Comparison of ENCODE assay signal across 17 mouse cellular contexts in genomic region chr17:49269943-49270342, GRCm38 (mm10).
DNase-seq lines count a peak whose midpoint lies in the region; ATAC-seq and TF ChIP-seq lines count a peak whose summit lies in the region.
"Had no signal": no experiment of that assay in that cellular context is flagged by ENCODE, and none has a peak within 500 bp of the region (broad histone marks: within the 10 kb centered on the region; RNA-seq: fewer than 3 reads in every experiment).

No protein-coding gene starts in this region.

- H3K9me3 ChIP-seq in embryonic facial prominence, embryonic 14.5 days (ENCODE audit: control insufficient read depth, low read length), result no peaks in the 10 kb centered on the region
- H3K9me3 ChIP-seq in embryonic facial prominence, embryonic 10.5 days, result no peaks in the 10 kb centered on the region
- no peaks in the 10 kb centered on the region for H3K9me3 ChIP-seq in hindbrain, postnatal 0 days (ENCODE audit: low read length)
- H3K9me3 ChIP-seq in hindbrain, embryonic 13.5 days, result no peaks in the 10 kb centered on the region
- H3K9me3 ChIP-seq in lung, embryonic 14.5 days (ENCODE audit: low read depth, low read length), result no peaks in the 10 kb centered on the region
- no peaks in the 10 kb centered on the region for H3K9me3 ChIP-seq in forebrain, embryonic 16.5 days (ENCODE audit: control insufficient read depth, low read length)
- H3K9me3 ChIP-seq in intestine, postnatal 0 days (ENCODE audit: control insufficient read depth), result 0 out of 2 replicates have a peak, but pooled peaks cover 3% of the 10 kb centered on the region
- H3K9me3 ChIP-seq: liver, embryonic 12.5 days; midbrain, embryonic 12.5 days; neural tube, embryonic 15.5 days had no signal

- TF ChIP-seq CTCF in hindbrain, postnatal 0 days (IDR thresholded peaks at IDR 0.05; ENCODE audit: low read depth), result no peak
- TF ChIP-seq CTCF in lung, embryonic 14.5 days (IDR thresholded peaks at IDR 0.05; ENCODE audit: low read depth), result no peak
- no peak for TF ChIP-seq CTCF in intestine, postnatal 0 days (IDR thresholded peaks at IDR 0.05; ENCODE audit: low read depth)

- no peaks in the 10 kb centered on the region for H3K36me3 ChIP-seq in embryonic facial prominence, embryonic 14.5 days (ENCODE audit: control insufficient read depth, insufficient read depth, low read length)
- no peaks in the 10 kb centered on the region for H3K36me3 ChIP-seq in embryonic facial prominence, embryonic 10.5 days (replicated peaks)
- no peaks in the 10 kb centered on the region for H3K36me3 ChIP-seq in hindbrain, postnatal 0 days (ENCODE audit: insufficient read depth, low read length)
- H3K36me3 ChIP-seq in hindbrain, embryonic 13.5 days, result no peaks in the 10 kb centered on the region
- no peaks in the 10 kb centered on the region for H3K36me3 ChIP-seq in lung, embryonic 14.5 days (ENCODE audit: insufficient read depth)
- no peaks in the 10 kb centered on the region for H3K36me3 ChIP-seq in forebrain, embryonic 16.5 days (ENCODE audit: control insufficient read depth, insufficient read depth)
- no peaks in the 10 kb centered on the region for H3K36me3 ChIP-seq in intestine, postnatal 0 days (ENCODE audit: control insufficient read depth, insufficient read depth)
- H3K36me3 ChIP-seq: liver, embryonic 12.5 days; midbrain, embryonic 12.5 days; neural tube, embryonic 15.5 days had no signal

- 0 out of 2 replicates have a peak, but pooled peaks cover 4% of the 10 kb centered on the region for H3K4me1 ChIP-seq in embryonic facial prominence, embryonic 14.5 days (ENCODE audit: control insufficient read depth, insufficient read depth, low read length)
- peaks cover 3% of the 10 kb centered on the region; the same call in 1 of the 2 replicates for H3K4me1 ChIP-seq in embryonic facial prominence, embryonic 10.5 days
- 0 out of 2 replicates have a peak, but pooled peaks cover 3% of the 10 kb centered on the region for H3K4me1 ChIP-seq in hindbrain, postnatal 0 days (ENCODE audit: insufficient read depth, low read length)
- H3K4me1 ChIP-seq in hindbrain, embryonic 13.5 days (replicated peaks), result no peaks in the 10 kb centered on the region
- H3K4me1 ChIP-seq in lung, embryonic 14.5 days (ENCODE audit: insufficient read depth), result no peaks in the 10 kb centered on the region
- H3K4me1 ChIP-seq in forebrain, embryonic 16.5 days (replicated peaks; ENCODE audit: control insufficient read depth, insufficient read depth, low read length), result peaks cover 10% of the 10 kb centered on the region
- H3K4me1 ChIP-seq in intestine, postnatal 0 days (replicated peaks; ENCODE audit: control insufficient read depth, insufficient read depth, low read length), result no peaks in the 10 kb centered on the region
- H3K4me1 ChIP-seq: liver, embryonic 12.5 days; neural tube, embryonic 15.5 days had no signal

- no peak overlapping the region for H3K4me3 ChIP-seq in embryonic facial prominence, embryonic 14.5 days (ENCODE audit: low read depth, low read length)
- no peak overlapping the region for H3K4me3 ChIP-seq in embryonic facial prominence, embryonic 10.5 days
- no peak overlapping the region for H3K4me3 ChIP-seq in hindbrain, postnatal 0 days (ENCODE audit: low read length)
- no peak overlapping the region for H3K4me3 ChIP-seq in hindbrain, embryonic 13.5 days
- H3K4me3 ChIP-seq in lung, embryonic 14.5 days (ENCODE audit: low read depth, low read length), result no peak overlapping the region
- no peak overlapping the region for H3K4me3 ChIP-seq in forebrain, embryonic 16.5 days (replicated peaks; ENCODE audit: low read length)
- no peak overlapping the region for H3K4me3 ChIP-seq in intestine, postnatal 0 days (ENCODE audit: low read depth, low read length)
- H3K4me3 ChIP-seq: left cerebral cortex, adult 2 months; liver, embryonic 12.5 days; midbrain, embryonic 12.5 days; myocyte; neural tube, embryonic 15.5 days had no signal

- ATAC-seq in embryonic facial prominence, embryonic 14.5 days (ENCODE audit: low read depth), result no peak
- ATAC-seq in hindbrain, postnatal 0 days, result peak; percentile 80
- ATAC-seq in hindbrain, embryonic 13.5 days (ENCODE audit: low FRiP score), result no peak
- ATAC-seq in lung, embryonic 14.5 days (ENCODE audit: insufficient read depth), result peak; percentile 66; the same call in 1 of the 2 replicates
- peak; percentile 49; the same call in 1 of the 2 replicates for ATAC-seq in forebrain, embryonic 16.5 days
- no peak for ATAC-seq in intestine, postnatal 0 days
- ATAC-seq: liver, embryonic 12.5 days; lung, postnatal 0 days had no signal

- no peak overlapping the region for H3K27ac ChIP-seq in embryonic facial prominence, embryonic 14.5 days (replicated peaks; ENCODE audit: low read depth, low read length)
- H3K27ac ChIP-seq in embryonic facial prominence, embryonic 10.5 days (replicated peaks), result no peak overlapping the region
- H3K27ac ChIP-seq in hindbrain, postnatal 0 days, result no peak overlapping the region
- no peak overlapping the region for H3K27ac ChIP-seq in hindbrain, embryonic 13.5 days
- H3K27ac ChIP-seq in lung, embryonic 14.5 days (ENCODE audit: low read depth), result no peak overlapping the region
- H3K27ac ChIP-seq in forebrain, embryonic 16.5 days (ENCODE audit: low read length), result no peak overlapping the region
- H3K27ac ChIP-seq in intestine, postnatal 0 days (ENCODE audit: low read depth, low read length), result no peak overlapping the region
- H3K27ac ChIP-seq: left cerebral cortex, adult 2 months; liver, embryonic 12.5 days; midbrain, embryonic 12.5 days; neural tube, embryonic 15.5 days had no signal

- WGBS in embryonic facial prominence, embryonic 14.5 days, result 67% methylated on average over 7 of the region's 7 CpGs
- 95% methylated on average over 7 of the region's 7 CpGs for WGBS in embryonic facial prominence, embryonic 10.5 days
- 53% methylated on average over 7 of the region's 7 CpGs for WGBS in hindbrain, postnatal 0 days
- 83% methylated on average over 7 of the region's 7 CpGs for WGBS in hindbrain, embryonic 13.5 days
- WGBS in lung, embryonic 14.5 days, result 44% methylated on average over 7 of the region's 7 CpGs
- WGBS in forebrain, embryonic 16.5 days, result 51% methylated on average over 7 of the region's 7 CpGs
- WGBS in intestine, postnatal 0 days, result 82% methylated on average over 7 of the region's 7 CpGs

- H3K4me2 ChIP-seq in embryonic facial prominence, embryonic 14.5 days (ENCODE audit: low read depth, low read length), result no peak overlapping the region
- H3K4me2 ChIP-seq in hindbrain, postnatal 0 days (ENCODE audit: low read depth, low read length), result no peak overlapping the region
- H3K4me2 ChIP-seq in hindbrain, embryonic 13.5 days, result no peak overlapping the region
- no peak overlapping the region for H3K4me2 ChIP-seq in lung, embryonic 14.5 days
- H3K4me2 ChIP-seq in forebrain, embryonic 16.5 days (ENCODE audit: low read length), result no peak overlapping the region
- no peak overlapping the region for H3K4me2 ChIP-seq in intestine, postnatal 0 days (replicated peaks; ENCODE audit: low read depth)
- H3K4me2 ChIP-seq: heart, embryonic 11.5 days; liver, embryonic 12.5 days; midbrain, embryonic 12.5 days; neural tube, embryonic 15.5 days had no signal

- no peaks in the 10 kb centered on the region for H3K27me3 ChIP-seq in embryonic facial prominence, embryonic 14.5 days (replicated peaks; ENCODE audit: control insufficient read depth, insufficient read depth, low read length)
- no peaks in the 10 kb centered on the region for H3K27me3 ChIP-seq in embryonic facial prominence, embryonic 10.5 days (replicated peaks; ENCODE audit: low read depth, poor library complexity, severe bottlenecking)
- H3K27me3 ChIP-seq in hindbrain, postnatal 0 days (ENCODE audit: insufficient read depth, low read length), result no peaks in the 10 kb centered on the region
- H3K27me3 ChIP-seq in hindbrain, embryonic 13.5 days, result no peaks in the 10 kb centered on the region
- no peaks in the 10 kb centered on the region for H3K27me3 ChIP-seq in lung, embryonic 14.5 days (ENCODE audit: insufficient read depth, low read length)
- H3K27me3 ChIP-seq in forebrain, embryonic 16.5 days (replicated peaks; ENCODE audit: control insufficient read depth, insufficient read depth, low read length), result no peaks in the 10 kb centered on the region
- no peaks in the 10 kb centered on the region for H3K27me3 ChIP-seq in intestine, postnatal 0 days (replicated peaks; ENCODE audit: control insufficient read depth, insufficient read depth, low read length)
- H3K27me3 ChIP-seq: liver, embryonic 12.5 days; midbrain, embryonic 12.5 days had no signal

- H3K9ac ChIP-seq in embryonic facial prominence, embryonic 14.5 days (ENCODE audit: low read depth, low read length), result no peak overlapping the region
- no peak overlapping the region for H3K9ac ChIP-seq in hindbrain, postnatal 0 days (replicated peaks; ENCODE audit: low read length)
- no peak overlapping the region for H3K9ac ChIP-seq in hindbrain, embryonic 13.5 days
- no peak overlapping the region for H3K9ac ChIP-seq in lung, embryonic 14.5 days
- H3K9ac ChIP-seq in forebrain, embryonic 16.5 days (replicated peaks; ENCODE audit: low read depth, low read length), result no peak overlapping the region
- no peak overlapping the region for H3K9ac ChIP-seq in intestine, postnatal 0 days (ENCODE audit: low read depth, low read length)
- H3K9ac ChIP-seq: liver, embryonic 12.5 days; midbrain, embryonic 12.5 days; neural tube, embryonic 15.5 days had no signal

- DNase-seq in embryonic facial prominence, embryonic 14.5 days (ENCODE audit: low spot score), result peak; percentile 25
- no peak for DNase-seq in embryonic facial prominence, embryonic 10.5 days (ENCODE audit: low spot score)
- DNase-seq in hindbrain, postnatal 0 days (ENCODE audit: low spot score), result peak; percentile 68
- peak; percentile 71 for DNase-seq in lung, embryonic 14.5 days
- DNase-seq in lung, postnatal 10 days, result no peak
- DNase-seq: gastrocnemius, postnatal 36 days; thymus, postnatal 25 days had no signal

Comparison
In these comparisons a context has a peak if more than half of its experiments do, and no peak if none do; other contexts are left out.
1. ATAC-seq: peak in hindbrain, postnatal 0 days (single experiment), lung, embryonic 14.5 days (single experiment) and forebrain, embryonic 16.5 days (single experiment); none in embryonic facial prominence, embryonic 14.5 days (single experiment), hindbrain, embryonic 13.5 days (single experiment) and intestine, postnatal 0 days (single experiment).
2. DNase-seq: peak in embryonic facial prominence, embryonic 14.5 days (single experiment), hindbrain, postnatal 0 days (single experiment) and lung, embryonic 14.5 days (single experiment); none in embryonic facial prominence, embryonic 10.5 days (single experiment) and lung, postnatal 10 days (single experiment).